Mouse (Mus musculus) neural tube, embryonic 11.5 days (tissue): ENCODE results near the gene Xpo6. TPM values are rescaled to one million over a fixed set of nuclear protein-coding genes. Genes with fewer than 3 reads are reported as not detected.

Experiments used
- ATAC-seq: fragments of 200-750 bp; cut with Nextera tagmentation; 2 replicates; pipeline ENCODE4 v1.8.0; 2017; ENCODE audit warnings: moderate number of reproducible peaks, mild to moderate bottlenecking, moderate TSS enrichment, moderate library complexity; ENCODE audit not compliant: insufficient read depth, low FRiP score, low TSS enrichment
- DNase-seq: peaks from one replicate; pipeline ENCODE4 v3.0.0-alpha.2; 2015; ENCODE audit warnings: low spot score
- H3K27ac ChIP-seq: fragments of 300-500 bp; sonication (generic); 2 replicates; pipeline ENCODE4 v1.5.1; 2014; ENCODE audit warnings: low read depth, mild to moderate bottlenecking, low read length
- H3K27me3 ChIP-seq: fragments of 300-500 bp; sonication (generic); 2 replicates; pipeline ENCODE4 v1.6.1; 2014; ENCODE audit warnings: mild to moderate bottlenecking, low read length, mixed read lengths; ENCODE audit not compliant: control insufficient read depth, insufficient read depth
- H3K36me3 ChIP-seq: fragments of 300-500 bp; sonication (generic); 2 replicates; pipeline ENCODE4 v1.6.1; 2014; ENCODE audit warnings: mild to moderate bottlenecking, low read length, moderate library complexity, mixed read lengths; ENCODE audit not compliant: control insufficient read depth, insufficient read depth
- H3K4me1 ChIP-seq: fragments of 300-500 bp; sonication (generic); 2 replicates; pipeline ENCODE4 v1.6.1; 2014; ENCODE audit warnings: low read length, mixed read lengths; ENCODE audit not compliant: control insufficient read depth, insufficient read depth
- H3K4me2 ChIP-seq: fragments of 300-500 bp; sonication (generic); 2 replicates; pipeline ENCODE4 v1.6.1; 2014; ENCODE audit warnings: low read depth, mild to moderate bottlenecking, moderate library complexity
- H3K4me3 ChIP-seq: fragments of 300-500 bp; sonication (generic); 2 replicates; pipeline ENCODE4 v1.5.1; 2014; ENCODE audit warnings: low read depth, low read length
- H3K9ac ChIP-seq: fragments of 300-500 bp; sonication (generic); 2 replicates; pipeline ENCODE4 v1.6.1; 2014; ENCODE audit warnings: mild to moderate bottlenecking, low read length
- H3K9me3 ChIP-seq: fragments of 300-500 bp; sonication (generic); 2 replicates; pipeline ENCODE4 v1.6.1; 2016; ENCODE audit warnings: low read length; ENCODE audit not compliant: control insufficient read depth
- WGBS: fragments of 180-500 bp; shearing (Covaris S2); extraction: QIAGEN DNeasy Blood & Tissue Kit; methylation state at CpG from one replicate; pipeline ENCODE4 v1.1.7; 2014; 5-methylcytosine and 5-hydroxymethylcytosine counted together
- polyA plus RNA-seq: library from polyadenylated mRNA; unstranded; fragments of >200 nt; fragmentation: Nextera tagmentation; extraction: Ambion mirVana; gene quantifications from 2 replicates; pipeline ENCODE4 v1.2.1, GENCODE M21; 2014

Xpo6 gene
- polyA plus RNA-seq, 1 experiment from 2014 or later: 70.0 TPM

DNA sequence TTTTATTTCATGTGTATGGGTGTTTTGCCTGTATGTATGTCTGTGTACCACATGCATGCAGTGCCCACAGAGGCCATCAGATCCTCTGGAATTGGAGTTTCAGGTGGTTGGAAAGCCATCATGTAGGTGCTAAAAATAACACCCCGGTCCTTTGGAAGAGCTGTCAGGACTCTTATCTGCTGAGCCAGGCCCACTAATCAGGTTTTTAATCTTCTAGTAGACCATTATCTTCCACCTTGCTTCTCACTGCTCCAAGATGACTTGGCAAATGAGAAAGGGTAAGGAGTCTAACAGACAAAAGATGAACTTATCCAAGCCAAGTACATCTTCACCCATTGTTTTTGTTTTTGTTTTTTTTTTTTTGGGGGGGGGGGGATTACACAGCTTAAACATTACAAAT is 16.7 kb downstream of the Xpo6 start:
- no peak for ATAC-seq
- DNase-seq: no peak
- Histone ChIP-seq H3K9me3 (no peaks in the 10 kb centered on the region), H3K4me1 (peaks cover 5% of the 10 kb centered on the region; the same call in 1 of the 2 replicates), H3K27me3 (no peaks in the 10 kb centered on the region), H3K4me2 (no peak overlapping the region), H3K4me3 (no peak overlapping the region), H3K36me3 (no peaks in the 10 kb centered on the region), H3K9ac (no peak overlapping the region), H3K27ac (no peak overlapping the region)
- WGBS: 81% methylated on average over 1 of the region's 1 CpGs

- peaks cover 5% of the 10 kb centered on the region; the same call in 1 of the 2 replicates for H3K4me1 ChIP-seq
- H3K4me3 ChIP-seq: no peak overlapping the region
- DNase-seq (no peak), ATAC-seq (no peak)
- no peaks in the 10 kb centered on the region for H3K36me3 ChIP-seq
- no peak overlapping the region for H3K9ac ChIP-seq
- no peaks in the 10 kb centered on the region for H3K27me3 ChIP-seq
- no peak overlapping the region for H3K4me2 ChIP-seq
- no peaks in the 10 kb centered on the region for H3K9me3 ChIP-seq
- no peak overlapping the region for H3K27ac ChIP-seq
Observed at GRCm38 (mm10) chr7:126181487-126181886, 18.8 kb downstream of the Xpo6 start.

GRCm38 (mm10) chr7:126180956-126181355 is 19.3 kb downstream of the Xpo6 start:
- H3K36me3 ChIP-seq: no peaks in the 10 kb centered on the region
- H3K9me3 ChIP-seq: no peaks in the 10 kb centered on the region
- H3K27ac ChIP-seq: no peak overlapping the region
- no peak overlapping the region for H3K4me2 ChIP-seq
- ATAC-seq: no peak
- 64% methylated on average over 3 of the region's 3 CpGs for WGBS
- H3K4me3 ChIP-seq: no peak overlapping the region
- H3K4me1 ChIP-seq: peaks cover 5% of the 10 kb centered on the region; the same call in 1 of the 2 replicates
- H3K9ac ChIP-seq: no peak overlapping the region
- no peaks in the 10 kb centered on the region for H3K27me3 ChIP-seq
- no peak for DNase-seq

- no peaks in the 10 kb centered on the region for H3K9me3 ChIP-seq
- H3K4me1 ChIP-seq: peaks cover 5% of the 10 kb centered on the region; the same call in 1 of the 2 replicates
- no peak for DNase-seq
- H3K9ac ChIP-seq: no peak overlapping the region
- no peak overlapping the region for H3K4me2 ChIP-seq
- ATAC-seq: no peak
- H3K27me3 ChIP-seq: no peaks in the 10 kb centered on the region
- H3K36me3 ChIP-seq: no peaks in the 10 kb centered on the region
- H3K27ac ChIP-seq: no peak overlapping the region
- H3K4me3 ChIP-seq: no peak overlapping the region
Observed at GRCm38 (mm10) chr7:126178804-126179203, 21.5 kb downstream of the Xpo6 start.

DNA sequence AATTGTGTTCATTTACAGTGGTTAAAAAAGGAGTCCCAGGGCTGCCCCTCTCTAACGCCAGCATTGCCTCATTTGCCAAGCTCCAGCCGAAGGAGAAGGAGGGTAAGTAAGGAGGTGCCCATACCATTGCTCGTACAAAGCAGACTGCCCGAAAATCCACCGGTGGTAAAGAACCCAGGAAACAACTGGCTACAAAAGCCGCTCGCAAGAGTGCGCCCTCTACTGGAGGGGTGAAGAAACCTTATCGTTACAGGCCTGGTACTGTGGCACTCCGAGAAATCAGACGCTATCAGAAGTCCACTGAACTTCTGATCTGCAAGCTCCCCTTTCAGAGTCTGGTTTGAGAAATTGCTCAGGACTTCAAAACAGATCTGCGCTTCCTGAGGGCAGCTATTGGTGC is 24.3 kb downstream of the Xpo6 start:
- Histone ChIP-seq H3K4me2 (no peak overlapping the region), H3K9ac (no peak overlapping the region), H3K4me1 (no peaks in the 10 kb centered on the region), H3K4me3 (no peak overlapping the region), H3K36me3 (peaks cover 2% of the 10 kb centered on the region; the same call in 1 of the 2 replicates), H3K27me3 (no peaks in the 10 kb centered on the region), H3K27ac (no peak overlapping the region), H3K9me3 (no peaks in the 10 kb centered on the region)
- no peak for DNase-seq
- no peak for ATAC-seq
- WGBS: 95% methylated on average over 12 of the region's 12 CpGs

- no peak overlapping the region for H3K9ac ChIP-seq
- ATAC-seq (no peak), DNase-seq (no peak)
- H3K4me1 ChIP-seq: no peaks in the 10 kb centered on the region
- H3K4me2 ChIP-seq: no peak overlapping the region
- no peaks in the 10 kb centered on the region for H3K27me3 ChIP-seq
- peaks cover 2% of the 10 kb centered on the region; the same call in 1 of the 2 replicates for H3K36me3 ChIP-seq
- no peaks in the 10 kb centered on the region for H3K9me3 ChIP-seq
- H3K27ac ChIP-seq: no peak overlapping the region
- no peak overlapping the region for H3K4me3 ChIP-seq
- WGBS: 95% methylated on average over 7 of the region's 7 CpGs
Observed at GRCm38 (mm10) chr7:126175456-126175855, 24.8 kb downstream of the Xpo6 start.

- no peak overlapping the region for H3K27ac ChIP-seq
- DNase-seq: no peak
- no peak for ATAC-seq
- no peaks in the 10 kb centered on the region for H3K27me3 ChIP-seq
- H3K4me2 ChIP-seq: no peak overlapping the region
- H3K9ac ChIP-seq: no peak overlapping the region
- WGBS: 97% methylated on average over 2 of the region's 2 CpGs
- H3K4me1 ChIP-seq: no peaks in the 10 kb centered on the region
- H3K9me3 ChIP-seq: no peaks in the 10 kb centered on the region
- no peak overlapping the region for H3K4me3 ChIP-seq
- H3K36me3 ChIP-seq: peaks cover 2% of the 10 kb centered on the region; the same call in 1 of the 2 replicates
Observed at GRCm38 (mm10) chr7:126174863-126175262, 25.4 kb downstream of the Xpo6 start.

- Histone ChIP-seq H3K4me2 (no peak overlapping the region), H3K9me3 (no peaks in the 10 kb centered on the region), H3K4me1 (no peaks in the 10 kb centered on the region), H3K36me3 (peaks cover 2% of the 10 kb centered on the region; the same call in 1 of the 2 replicates), H3K27me3 (no peaks in the 10 kb centered on the region), H3K9ac (no peak overlapping the region), H3K27ac (no peak overlapping the region), H3K4me3 (no peak overlapping the region)
- ATAC-seq (no peak), DNase-seq (no peak)
- WGBS: 88% methylated on average over 3 of the region's 3 CpGs
Observed at GRCm38 (mm10) chr7:126172001-126172400, 28.3 kb downstream of the Xpo6 start.

DNA sequence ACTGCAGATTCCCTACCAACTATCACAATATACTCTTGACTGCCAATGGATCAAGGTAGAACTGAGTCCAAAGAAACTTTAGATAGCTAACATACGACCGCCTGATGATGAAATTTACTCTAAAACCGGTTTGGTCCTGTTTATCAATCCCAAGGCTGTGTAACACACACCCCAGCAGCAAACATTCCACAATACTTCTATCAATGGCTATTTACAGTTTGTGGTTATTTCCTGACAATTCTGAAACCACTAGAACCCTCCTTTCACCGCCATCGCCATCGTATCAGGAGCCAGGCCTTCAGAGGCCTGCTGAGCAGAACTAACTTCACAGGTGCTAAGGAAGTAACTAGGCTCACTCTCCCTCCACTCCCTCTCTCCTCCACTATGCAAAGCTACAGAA is 31.7 kb downstream of the Xpo6 start:
- no peaks in the 10 kb centered on the region for H3K9me3 ChIP-seq
- no peak overlapping the region for H3K4me2 ChIP-seq
- ATAC-seq (no peak), DNase-seq (no peak)
- no peak overlapping the region for H3K9ac ChIP-seq
- no peaks in the 10 kb centered on the region for H3K27me3 ChIP-seq
- no peak overlapping the region for H3K27ac ChIP-seq
- peaks cover 2% of the 10 kb centered on the region; the same call in 1 of the 2 replicates for H3K36me3 ChIP-seq
- H3K4me3 ChIP-seq: no peak overlapping the region
- 97% methylated on average over 6 of the region's 6 CpGs for WGBS
- no peaks in the 10 kb centered on the region for H3K4me1 ChIP-seq
